Mouse (Mus musculus): ENCODE measurements at regions not wholly inside any gene's neighbourhood (a gene's known extent, or its start where the extent isn't known, plus 50 kb on each side); places are given as distances from the start of the nearest gene placed in this dataset.

DNA sequence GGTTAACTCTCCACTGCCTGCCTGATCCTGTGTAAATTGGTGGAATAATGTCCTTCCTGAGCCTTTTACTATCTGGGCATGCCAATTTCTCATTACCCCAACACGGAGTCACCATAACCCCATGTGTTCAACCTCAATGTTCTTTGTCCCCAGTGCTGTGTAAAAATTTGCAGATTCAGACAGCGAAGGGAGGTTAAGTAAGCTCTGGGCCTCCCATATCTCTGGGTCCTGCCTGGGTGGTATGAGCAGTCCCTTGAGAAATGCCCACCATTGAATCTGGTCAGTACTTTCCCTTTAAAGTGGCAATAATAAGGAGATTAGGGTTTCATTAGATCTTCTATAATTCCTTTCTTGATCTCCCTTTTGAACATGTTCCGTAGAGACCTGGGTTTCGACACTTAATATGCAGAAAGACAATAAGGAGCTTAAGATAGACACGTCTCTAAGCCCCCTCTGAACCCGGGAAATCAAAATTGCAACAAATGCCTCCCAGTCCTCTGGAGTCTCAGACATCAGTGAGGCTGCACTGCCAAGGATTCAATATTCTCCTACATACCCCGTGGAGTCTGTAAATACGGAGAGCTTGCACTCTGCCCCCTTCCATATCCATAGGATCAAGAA is 279.0 kb upstream of the Apob start:
- TF ChIP-seq FLI1 (IDR thresholded peaks at IDR 0.05; ENCODE audit: low read length): no peak
- no peak for TF ChIP-seq GATA1 (IDR thresholded peaks at IDR 0.05; ENCODE audit: borderline replicate concordance, low read length)

Data from megakaryocyte, embryonic 14.5 days (primary cell).